Comparison of ENCODE assay signal across 8 mouse cellular contexts in genomic region chr11:117348429-117349103, GRCm38 (mm10).
DNase-seq lines count a peak whose midpoint lies in the region; ATAC-seq and TF ChIP-seq lines count a peak whose summit lies in the region.

No protein-coding gene starts in this region.

- WGBS in heart, embryonic 15.5 days: 26% methylated on average over 10 of the region's 10 CpGs
- 19% methylated on average over 10 of the region's 10 CpGs for WGBS in bone marrow, adult 2 months
- 25% methylated on average over 10 of the region's 10 CpGs for WGBS in heart, postnatal 0 days
- WGBS in lung, postnatal 0 days: 43% methylated on average over 10 of the region's 10 CpGs

- no peak for DNase-seq in heart, adult 18-20 months
- DNase-seq in heart, postnatal 0 days (ENCODE audit: low spot score): no peak
- no peak for DNase-seq in thymus, postnatal 25 days
- no peak for DNase-seq in layer of hippocampus, postnatal 36 days
- DNase-seq in lung, postnatal 0 days (ENCODE audit: low spot score): no peak

- H3K4me1 ChIP-seq in heart, embryonic 15.5 days (replicated peaks): peaks cover 71% of the 10 kb centered on the region
- H3K4me1 ChIP-seq in bone marrow, adult 2 months (ENCODE audit: control insufficient read depth, insufficient read depth, low read length): peaks cover 14% of the 10 kb centered on the region
- H3K4me1 ChIP-seq in heart, postnatal 0 days (ENCODE audit: control insufficient read depth, insufficient read depth): peaks cover 40% of the 10 kb centered on the region
- H3K4me1 ChIP-seq in megakaryocyte, embryonic 14.5 days: peaks cover 99% of the 10 kb centered on the region
- peaks cover 28% of the 10 kb centered on the region for H3K4me1 ChIP-seq in lung, postnatal 0 days (ENCODE audit: insufficient read depth, low read depth, low read length)

- peaks cover 19% of the 10 kb centered on the region for H3K36me3 ChIP-seq in heart, embryonic 15.5 days
- peaks cover 22% of the 10 kb centered on the region for H3K36me3 ChIP-seq in heart, postnatal 0 days (replicated peaks; ENCODE audit: control insufficient read depth, insufficient read depth, low read length)
- H3K36me3 ChIP-seq in megakaryocyte, embryonic 14.5 days (replicated peaks; ENCODE audit: low read length): peaks cover 98% of the 10 kb centered on the region
- no peaks in the 10 kb centered on the region for H3K36me3 ChIP-seq in lung, postnatal 0 days (ENCODE audit: insufficient read depth, low read length)

- H3K27me3 ChIP-seq in heart, embryonic 15.5 days: no peaks in the 10 kb centered on the region
- H3K27me3 ChIP-seq in heart, postnatal 0 days (ENCODE audit: control insufficient read depth, insufficient read depth, low read length): no peaks in the 10 kb centered on the region
- H3K27me3 ChIP-seq in megakaryocyte, embryonic 14.5 days (replicated peaks): no peaks in the 10 kb centered on the region
- H3K27me3 ChIP-seq in lung, postnatal 0 days (replicated peaks; ENCODE audit: insufficient read depth, low read length): no peaks in the 10 kb centered on the region

- H3K27ac ChIP-seq in heart, embryonic 15.5 days: peak overlapping the region; percentile 65
- peak overlapping the region; percentile 63 for H3K27ac ChIP-seq in bone marrow, adult 2 months (ENCODE audit: control insufficient read depth, insufficient read depth, low read depth, low read length, poor library complexity)
- peak overlapping the region; percentile 32; the same call in 1 of the 2 replicates for H3K27ac ChIP-seq in heart, postnatal 0 days (ENCODE audit: low read depth)
- no peak overlapping the region for H3K27ac ChIP-seq in lung, postnatal 0 days (ENCODE audit: low read length)

- TF ChIP-seq POLR2A in bone marrow, adult 2 months (IDR thresholded peaks at IDR 0.05; ENCODE audit: borderline replicate concordance, control insufficient read depth, low read depth, low read length): no peak

- TF ChIP-seq EP300 in heart, postnatal 0 days (IDR thresholded peaks at IDR 0.05; ENCODE audit: low read depth): no peak
- TF ChIP-seq EP300 in lung, postnatal 0 days (IDR thresholded peaks at IDR 0.05): no peak

- no peak overlapping the region for H3K4me2 ChIP-seq in heart, embryonic 15.5 days
- H3K4me2 ChIP-seq in heart, postnatal 0 days (ENCODE audit: low read depth, low read length): no peak overlapping the region
- H3K4me2 ChIP-seq in lung, postnatal 0 days (replicated peaks; ENCODE audit: low read depth, low read length): no peak overlapping the region

- TF ChIP-seq CTCF in bone marrow, adult 2 months (IDR thresholded peaks at IDR 0.05; ENCODE audit: control insufficient read depth, insufficient read depth, low read length): no peak
- TF ChIP-seq CTCF in heart, postnatal 0 days (IDR thresholded peaks at IDR 0.05; ENCODE audit: low read depth): no peak
- TF ChIP-seq CTCF in lung, postnatal 0 days (IDR thresholded peaks at IDR 0.05): no peak

- no peak overlapping the region for H3K9ac ChIP-seq in heart, embryonic 15.5 days
- no peak overlapping the region for H3K9ac ChIP-seq in heart, postnatal 0 days (replicated peaks; ENCODE audit: low read depth, low read length)
- no peak overlapping the region for H3K9ac ChIP-seq in lung, postnatal 0 days (replicated peaks; ENCODE audit: low read depth)

- no peak; the same call in 1 of the 2 replicates for ATAC-seq in heart, embryonic 15.5 days (replicated peaks; ENCODE audit: insufficient number of reproducible peaks, insufficient read depth, low FRiP score, low read depth)
- no peak for ATAC-seq in heart, postnatal 0 days (ENCODE audit: insufficient read depth, low read depth)
- no peak for ATAC-seq in lung, postnatal 0 days

- H3K4me3 ChIP-seq in heart, embryonic 15.5 days: no peak overlapping the region
- H3K4me3 ChIP-seq in bone marrow, adult 2 months (replicated peaks; ENCODE audit: control insufficient read depth, low read depth, low read length): no peak overlapping the region
- no peak overlapping the region for H3K4me3 ChIP-seq in heart, postnatal 0 days (ENCODE audit: low read depth, low read length)
- peak overlapping the region; percentile 81 for H3K4me3 ChIP-seq in megakaryocyte, embryonic 14.5 days (replicated peaks)
- no peak overlapping the region for H3K4me3 ChIP-seq in lung, postnatal 0 days (ENCODE audit: low read depth, low read length)

- no peaks in the 10 kb centered on the region for H3K9me3 ChIP-seq in heart, embryonic 15.5 days (replicated peaks)
- no peaks in the 10 kb centered on the region for H3K9me3 ChIP-seq in heart, postnatal 0 days (replicated peaks; ENCODE audit: control insufficient read depth, low read length)
- H3K9me3 ChIP-seq in megakaryocyte, embryonic 14.5 days: no peaks in the 10 kb centered on the region
- H3K9me3 ChIP-seq in lung, postnatal 0 days (ENCODE audit: low read length): no peaks in the 10 kb centered on the region
